Mouse (Mus musculus): Measurements from ENCODE around the gene Cenpi.

The Cenpi gene

DNA sequence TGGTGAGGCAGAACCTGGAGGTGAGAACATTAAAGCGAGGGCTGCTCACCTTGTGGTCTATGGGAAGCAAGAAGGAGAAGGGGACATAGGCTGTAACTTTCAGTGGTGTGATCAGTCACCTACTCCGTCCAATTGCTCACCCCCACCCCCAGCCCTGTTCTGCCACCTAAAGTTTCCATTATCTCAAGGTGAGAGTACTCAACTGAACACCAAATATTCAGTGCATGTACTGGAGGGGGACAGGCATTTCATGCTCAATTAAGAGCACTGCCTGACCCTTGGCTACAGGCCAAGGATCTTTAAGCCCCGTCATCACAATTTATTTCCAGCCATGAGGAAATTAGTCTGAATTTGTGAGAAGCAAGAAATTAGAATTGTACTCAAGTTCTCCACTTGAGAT is 58.7 kb downstream of the Cenpi start:
- DNase-seq, result no peak

DNA sequence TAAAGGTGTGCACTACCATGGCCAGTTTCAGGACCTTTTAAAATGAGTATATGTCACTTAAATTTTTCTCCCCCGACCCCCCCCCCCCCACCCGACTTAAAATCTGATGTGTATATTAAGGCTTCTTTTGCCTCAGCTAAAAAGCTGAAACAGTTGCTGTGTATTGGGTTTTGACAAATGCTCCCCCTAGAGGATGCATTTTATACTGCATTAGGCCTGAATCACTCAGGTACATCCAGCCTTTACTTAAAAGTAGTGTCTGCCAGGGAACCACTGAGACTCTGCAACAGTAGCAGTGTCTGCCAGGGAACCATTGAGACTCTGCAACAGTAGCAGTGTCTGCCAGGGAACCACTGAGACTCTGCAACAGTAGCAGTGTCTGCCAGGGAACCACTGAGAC is 63.4 kb downstream of the Cenpi start:
- no peak for DNase-seq

- DNase-seq, result no peak
Observed at GRCm38 (mm10) chrX:134374190-134374589, 66.3 kb downstream of the Cenpi start.

- no peak for DNase-seq
Observed at GRCm38 (mm10) chrX:134384896-134385295, 77.0 kb downstream of the Cenpi start.

DNA sequence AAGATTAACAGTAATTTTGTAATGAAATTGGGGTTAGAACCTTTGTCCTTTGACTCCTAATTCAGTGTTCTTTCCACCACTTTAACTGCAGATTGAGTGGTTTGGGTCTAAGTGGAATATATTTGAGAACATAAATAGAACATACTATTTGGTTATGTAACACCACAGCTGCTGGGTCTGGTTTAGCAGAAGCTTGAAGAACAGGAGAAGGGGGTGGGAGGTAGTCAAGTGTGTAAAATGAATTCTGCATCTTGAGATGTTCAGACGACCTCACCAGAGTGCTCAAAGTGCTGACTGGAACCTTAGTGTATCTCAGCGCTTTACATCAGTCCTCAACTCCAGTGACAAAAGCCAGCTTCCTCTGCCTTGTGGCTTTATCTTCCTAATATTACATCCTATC is 91.1 kb downstream of the Cenpi start:
- no peak for DNase-seq

DNA sequence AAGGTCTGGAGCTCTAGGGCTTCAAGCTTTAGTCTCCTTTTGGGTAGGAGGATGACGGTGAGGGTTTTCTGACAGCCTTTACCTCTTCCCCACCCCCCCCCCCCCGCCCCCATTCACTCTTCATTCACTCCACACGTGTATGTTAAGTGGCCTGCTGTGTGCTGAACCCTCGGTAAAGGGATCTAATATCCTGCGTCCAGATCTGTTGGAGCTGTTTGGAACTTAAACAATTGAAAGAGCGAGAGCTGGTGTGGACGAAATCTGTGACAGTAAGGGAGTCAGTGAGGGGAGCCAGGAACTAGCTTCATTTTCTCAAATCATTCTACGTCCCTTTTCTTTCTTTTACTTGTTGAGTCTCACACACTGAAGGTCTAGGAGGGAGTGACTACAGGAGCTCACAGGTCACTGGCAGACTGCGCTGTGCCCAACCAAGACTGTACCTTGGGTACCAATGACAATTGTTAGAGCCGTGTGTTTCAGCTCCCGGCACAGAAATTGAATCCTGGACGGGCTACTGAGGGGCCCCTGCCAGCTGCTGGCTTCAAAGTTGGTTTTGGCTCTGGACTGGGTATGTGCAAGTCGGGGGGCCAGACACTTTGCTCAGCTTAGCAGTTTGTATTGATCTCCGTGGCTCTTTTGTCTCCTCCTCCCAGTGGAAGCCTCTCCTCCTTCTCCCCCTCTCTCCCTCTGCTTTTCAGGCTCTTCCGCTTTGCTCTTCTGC is 96.1 kb downstream of the Cenpi start, which contains the start of gene Drp2:
Drp2 (plus strand) TSS at position 689 of the 721 bp plus-strand sequence.
- no peak for DNase-seq

GRCm38 (mm10) chrX:134404584-134404955 is 96.7 kb downstream of the Cenpi start:
- no peak for DNase-seq

DNA sequence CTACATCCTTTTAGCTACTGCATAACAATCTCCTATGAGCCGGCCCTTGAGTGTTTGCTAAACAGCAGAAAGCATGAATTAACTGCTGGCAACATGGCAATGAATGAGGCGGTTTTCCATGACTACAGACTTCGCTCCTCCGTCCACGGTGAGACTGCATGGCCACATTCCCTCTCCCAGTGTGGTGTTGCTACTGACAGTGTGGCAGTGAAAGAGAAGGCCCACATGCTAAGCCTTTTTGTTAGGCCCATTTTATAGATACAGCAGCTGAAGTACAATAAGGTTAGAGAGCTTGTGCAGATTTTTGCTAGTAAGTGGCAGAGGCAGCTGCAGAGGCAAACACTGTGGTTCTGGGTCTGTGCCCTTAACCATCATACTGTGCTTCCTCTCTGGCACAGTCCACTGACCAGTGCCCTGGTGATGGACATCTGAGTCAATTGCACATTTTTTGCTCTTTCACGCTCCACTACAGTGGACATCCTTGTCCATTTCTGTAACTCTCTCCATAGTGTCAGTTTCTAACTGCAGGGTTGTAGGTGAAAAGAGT is 101.5 kb downstream of the Cenpi start:
- DNase-seq, result no peak

GRCm38 (mm10) chrX:134412096-134412495 is 104.2 kb downstream of the Cenpi start:
- no peak for DNase-seq

Measured in spleen, adult 18-20 months (tissue).